Mouse (Mus musculus): ENCODE measurements around the gene Ift88.

- TF ChIP-seq TAL1 (conservative IDR thresholded peaks at IDR 0.05; ENCODE audit: low read depth, low read length) = no peak
- no peak for TF ChIP-seq CTCF (IDR thresholded peaks at IDR 0.05; ENCODE audit: low read depth, low read length)
- no peak for TF ChIP-seq GATA1 (IDR thresholded peaks at IDR 0.05; ENCODE audit: borderline replicate concordance, low read length)
- no peak for TF ChIP-seq POLR2AphosphoS5 (IDR thresholded peaks at IDR 0.05; ENCODE audit: insufficient replicate concordance, low read depth, low read length)
Observed at GRCm38 (mm10) chr14:57452516-57452915, 28.7 kb downstream of the Ift88 start.

Data from G1E (cell line).